Mouse (Mus musculus): Measurements from ENCODE around the gene Tgm2. TPM values are rescaled to one million over a fixed set of nuclear protein-coding genes. Genes with fewer than 3 reads are reported as not detected.

The Tgm2 gene
- total and polyA plus RNA-seq, 2 experiments from 2014 or later, result 6.8 to 13.3 TPM

DNA sequence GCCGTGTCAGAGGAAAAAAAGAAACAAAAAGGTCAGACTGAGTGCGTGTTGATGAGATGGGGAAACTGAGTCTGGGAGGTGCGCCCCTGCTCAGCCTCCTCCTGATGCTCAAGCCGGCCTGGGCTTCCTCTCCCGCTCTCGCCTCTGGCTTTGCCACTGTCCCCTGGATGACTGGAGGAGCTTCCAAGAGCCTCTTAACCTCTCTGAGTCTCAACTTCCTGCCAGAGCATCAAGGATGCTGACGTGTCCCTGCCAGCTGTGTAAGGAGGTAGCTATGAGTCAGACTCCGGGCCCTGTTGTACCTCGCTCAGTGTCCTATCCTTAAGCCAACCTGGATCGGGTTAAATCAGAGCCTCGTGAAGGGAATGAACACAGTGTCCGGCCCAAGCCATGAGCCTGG lies 8.5 kb downstream of the Tgm2 start:
- no peaks in the 10 kb centered on the region; the same call in 1 of the 2 replicates for H3K36me3 ChIP-seq (ENCODE audit: insufficient read depth, low read length)
- no peak overlapping the region for H3K4me2 ChIP-seq (ENCODE audit: low read depth, low read length, poor library complexity, severe bottlenecking)
- ATAC-seq (ENCODE audit: low FRiP score) (no peak), DNase-seq (ENCODE audit: low spot score) (no peak)
- no peak overlapping the region for H3K4me3 ChIP-seq (ENCODE audit: low read depth, low read length)
- 92% methylated on average over 12 of the region's 12 CpGs for WGBS
- no peak overlapping the region for H3K9ac ChIP-seq (replicated peaks; ENCODE audit: low read length, poor library complexity, severe bottlenecking)
- H3K4me1 ChIP-seq (ENCODE audit: insufficient read depth, low read length), result no peaks in the 10 kb centered on the region
- no peak for TF ChIP-seq CTCF (IDR thresholded peaks at IDR 0.05)
- H3K9me3 ChIP-seq (ENCODE audit: low read length), result no peaks in the 10 kb centered on the region
- no peaks in the 10 kb centered on the region for H3K27me3 ChIP-seq (ENCODE audit: insufficient read depth, low read length)
- no peak overlapping the region for H3K27ac ChIP-seq (ENCODE audit: low read depth, low read length)

DNA sequence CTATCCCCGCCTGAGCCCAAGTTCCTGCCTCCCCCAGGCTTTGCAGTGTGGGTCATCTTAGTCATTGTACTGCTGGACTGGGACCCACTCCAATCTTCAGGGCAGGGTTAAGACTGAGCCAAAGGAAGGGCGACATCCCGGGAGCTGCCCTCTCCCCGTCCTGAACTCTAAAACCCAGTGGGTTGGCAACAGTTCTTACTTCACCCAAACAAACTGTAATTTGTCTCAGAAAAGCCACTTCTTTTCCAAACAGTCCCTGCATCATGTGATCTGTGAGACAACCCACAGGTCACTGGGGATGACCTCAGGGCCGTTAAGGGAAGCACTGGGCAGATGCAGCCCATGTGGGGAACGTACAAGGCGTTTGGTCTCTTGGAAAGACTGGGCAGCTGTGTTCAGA lies 10.0 kb downstream of the Tgm2 start:
- no peaks in the 10 kb centered on the region for H3K9me3 ChIP-seq (ENCODE audit: low read length)
- H3K36me3 ChIP-seq (ENCODE audit: insufficient read depth, low read length), result no peaks in the 10 kb centered on the region; the same call in 1 of the 2 replicates
- H3K4me2 ChIP-seq (ENCODE audit: low read depth, low read length, poor library complexity, severe bottlenecking), result no peak overlapping the region
- 67% methylated on average over 7 of the region's 7 CpGs for WGBS
- H3K9ac ChIP-seq (replicated peaks; ENCODE audit: low read length, poor library complexity, severe bottlenecking), result no peak overlapping the region
- no peak overlapping the region for H3K4me3 ChIP-seq (ENCODE audit: low read depth, low read length)
- DNase-seq (ENCODE audit: low spot score), result no peak
- no peak for TF ChIP-seq CTCF (IDR thresholded peaks at IDR 0.05)
- no peak for ATAC-seq (ENCODE audit: low FRiP score)
- no peaks in the 10 kb centered on the region for H3K27me3 ChIP-seq (ENCODE audit: insufficient read depth, low read length)
- H3K4me1 ChIP-seq (ENCODE audit: insufficient read depth, low read length), result no peaks in the 10 kb centered on the region
- no peak overlapping the region for H3K27ac ChIP-seq (ENCODE audit: low read depth, low read length)

- Histone ChIP-seq H3K4me3 (ENCODE audit: low read depth, low read length) (no peak overlapping the region), H3K4me2 (ENCODE audit: low read depth, low read length, poor library complexity, severe bottlenecking) (no peak overlapping the region), H3K9me3 (ENCODE audit: low read length) (no peaks in the 10 kb centered on the region), H3K9ac (replicated peaks; ENCODE audit: low read length, poor library complexity, severe bottlenecking) (no peak overlapping the region), H3K27me3 (ENCODE audit: insufficient read depth, low read length) (no peaks in the 10 kb centered on the region), H3K4me1 (ENCODE audit: insufficient read depth, low read length) (no peaks in the 10 kb centered on the region), H3K27ac (ENCODE audit: low read depth, low read length) (no peak overlapping the region), H3K36me3 (ENCODE audit: insufficient read depth, low read length) (no peaks in the 10 kb centered on the region)
- no peak for ATAC-seq (ENCODE audit: low FRiP score)
- WGBS, result 79% methylated on average over 6 of the region's 6 CpGs
- TF ChIP-seq CTCF (IDR thresholded peaks at IDR 0.05), result no peak
- no peak for DNase-seq (ENCODE audit: low spot score)
These were observed 13.2 kb downstream of the Tgm2 start for GRCm38 (mm10) chr2:158133050-158133449.

GRCm38 (mm10) chr2:158132320-158132719 lies 13.9 kb downstream of the Tgm2 start:
- WGBS, result 84% methylated on average over 10 of the region's 10 CpGs
- Histone ChIP-seq H3K4me1 (ENCODE audit: insufficient read depth, low read length) (no peaks in the 10 kb centered on the region), H3K9me3 (ENCODE audit: low read length) (no peaks in the 10 kb centered on the region), H3K9ac (replicated peaks; ENCODE audit: low read length, poor library complexity, severe bottlenecking) (no peak overlapping the region), H3K4me3 (ENCODE audit: low read depth, low read length) (no peak overlapping the region), H3K27me3 (ENCODE audit: insufficient read depth, low read length) (no peaks in the 10 kb centered on the region), H3K27ac (ENCODE audit: low read depth, low read length) (no peak overlapping the region), H3K36me3 (ENCODE audit: insufficient read depth, low read length) (no peaks in the 10 kb centered on the region), H3K4me2 (ENCODE audit: low read depth, low read length, poor library complexity, severe bottlenecking) (no peak overlapping the region)
- ATAC-seq (ENCODE audit: low FRiP score) (no peak), DNase-seq (ENCODE audit: low spot score) (no peak)
- TF ChIP-seq CTCF (IDR thresholded peaks at IDR 0.05), result no peak

DNA sequence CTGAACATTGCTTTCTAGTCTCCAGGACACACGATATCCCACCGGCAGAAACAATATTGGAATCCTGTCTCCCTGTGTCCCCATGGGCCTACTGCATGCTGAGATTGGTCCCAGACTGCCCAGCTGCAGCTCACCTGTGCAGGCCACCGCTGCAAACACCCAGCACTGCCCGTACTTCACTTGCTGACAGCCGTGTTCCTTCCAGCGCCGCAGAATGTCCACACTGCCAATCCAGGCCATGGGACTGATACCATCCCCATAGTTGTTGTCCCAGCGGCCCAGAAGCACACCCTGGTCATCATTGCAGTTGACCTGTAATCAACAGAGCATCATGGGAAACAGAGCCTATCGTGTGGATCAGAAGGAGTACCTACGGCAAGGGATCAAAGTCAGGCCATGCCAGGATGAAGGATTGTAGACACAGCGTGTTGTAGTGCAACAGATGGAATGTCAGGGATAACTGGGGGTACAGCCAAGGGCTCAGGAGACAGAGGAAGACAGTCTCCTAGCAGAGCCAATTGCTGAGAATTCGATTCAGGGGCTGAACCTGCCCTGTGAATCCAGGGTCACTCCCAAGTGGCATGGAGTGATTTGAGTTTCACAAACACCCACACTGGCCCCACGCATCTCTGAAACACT lies 14.9 kb downstream of the Tgm2 start:
- H3K4me1 ChIP-seq (ENCODE audit: insufficient read depth, low read length), result no peaks in the 10 kb centered on the region
- no peak overlapping the region for H3K4me2 ChIP-seq (ENCODE audit: low read depth, low read length, poor library complexity, severe bottlenecking)
- no peak for TF ChIP-seq CTCF (IDR thresholded peaks at IDR 0.05)
- H3K27me3 ChIP-seq (ENCODE audit: insufficient read depth, low read length), result no peaks in the 10 kb centered on the region
- no peak overlapping the region for H3K27ac ChIP-seq (ENCODE audit: low read depth, low read length)
- ATAC-seq (ENCODE audit: low FRiP score), result no peak
- H3K9ac ChIP-seq (replicated peaks; ENCODE audit: low read length, poor library complexity, severe bottlenecking), result no peak overlapping the region
- no peaks in the 10 kb centered on the region for H3K36me3 ChIP-seq (ENCODE audit: insufficient read depth, low read length)
- 91% methylated on average over 13 of the region's 13 CpGs for WGBS
- DNase-seq (ENCODE audit: low spot score), result no peak
- H3K9me3 ChIP-seq (ENCODE audit: low read length), result no peaks in the 10 kb centered on the region
- no peak overlapping the region for H3K4me3 ChIP-seq (ENCODE audit: low read depth, low read length)

DNA sequence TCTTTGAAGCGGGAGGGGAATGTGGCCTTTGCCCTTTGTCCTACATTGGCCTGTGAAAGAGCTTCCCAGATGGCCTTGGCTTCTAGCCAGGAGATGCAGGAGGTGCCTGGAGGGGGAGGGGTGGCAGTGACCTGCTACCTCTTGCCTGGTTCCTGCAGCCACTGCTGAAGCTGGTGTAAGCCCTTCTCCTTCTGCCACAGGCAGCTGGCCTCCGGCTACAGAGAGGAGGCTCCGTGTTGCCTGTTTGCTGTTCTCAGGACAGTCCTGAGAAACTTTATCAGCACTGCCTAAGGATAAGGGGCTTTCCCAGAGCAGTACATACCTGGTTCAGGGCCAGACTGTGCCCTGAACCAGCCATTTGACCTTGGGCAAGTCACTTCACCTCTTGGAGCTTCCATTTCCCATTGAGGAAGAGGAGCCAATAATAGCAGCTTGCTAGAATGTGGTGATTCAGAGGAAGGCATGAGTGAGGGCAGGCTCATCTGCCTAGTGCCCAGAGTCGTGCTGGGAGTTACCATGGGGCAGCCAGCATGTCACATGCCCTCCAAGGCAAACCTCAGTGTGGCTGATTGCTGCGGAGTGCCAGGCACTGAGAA lies 15.7 kb downstream of the Tgm2 start:
- Histone ChIP-seq H3K9me3 (ENCODE audit: low read length) (no peaks in the 10 kb centered on the region), H3K4me1 (ENCODE audit: insufficient read depth, low read length) (no peaks in the 10 kb centered on the region), H3K4me3 (ENCODE audit: low read depth, low read length) (no peak overlapping the region), H3K9ac (replicated peaks; ENCODE audit: low read length, poor library complexity, severe bottlenecking) (no peak overlapping the region), H3K27ac (ENCODE audit: low read depth, low read length) (no peak overlapping the region), H3K36me3 (ENCODE audit: insufficient read depth, low read length) (no peaks in the 10 kb centered on the region), H3K27me3 (ENCODE audit: insufficient read depth, low read length) (no peaks in the 10 kb centered on the region), H3K4me2 (ENCODE audit: low read depth, low read length, poor library complexity, severe bottlenecking) (no peak overlapping the region)
- WGBS, result 48% methylated on average over 5 of the region's 5 CpGs
- DNase-seq (ENCODE audit: low spot score) (no peak), ATAC-seq (ENCODE audit: low FRiP score) (no peak)
- no peak for TF ChIP-seq CTCF (IDR thresholded peaks at IDR 0.05)
